Mouse (Mus musculus): ENCODE results near the gene AL607142.1.

DNA sequence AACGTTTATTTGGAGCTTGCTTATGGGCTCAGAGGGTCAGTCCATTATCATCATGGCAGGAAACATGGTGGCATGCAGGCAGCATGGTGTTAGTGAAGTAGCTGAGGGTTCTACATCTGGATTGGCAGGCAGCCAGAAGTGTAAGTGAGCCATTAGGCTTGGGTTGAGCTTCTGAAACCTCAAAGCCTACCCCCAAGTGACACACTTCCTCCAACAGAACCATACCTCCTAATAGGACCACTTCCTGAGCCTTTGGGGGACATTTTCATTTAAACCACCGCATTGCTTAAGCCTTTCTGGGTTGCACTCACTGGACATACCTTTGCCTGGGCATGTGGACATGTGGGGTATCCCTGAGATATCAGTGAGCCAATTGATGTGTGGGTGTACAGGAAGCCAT lies 23.3 kb upstream of the AL607142.1 start:
- TF ChIP-seq POLR2A (IDR thresholded peaks at IDR 0.05; ENCODE audit: borderline replicate concordance, low read depth, low read length) (no peak), CTCF (IDR thresholded peaks at IDR 0.05; ENCODE audit: low read depth, low read length) (no peak)

Measured in bone marrow macrophage, adult 2 months (primary cell).